Mouse (Mus musculus) embryonic fibroblast, embryonic 13.5 days (primary cell): Measurements from ENCODE around the gene Noct. TPM values are rescaled to one million over a fixed set of nuclear protein-coding genes. Genes with fewer than 3 reads are reported as not detected.
"Not testable (repeated sequence)": the region's sequence is repeated elsewhere in the genome, so short reads cannot be mapped to it uniquely, and the experiment has no call there.

Experiments
- H3K27ac ChIP-seq: 2 replicates; pipeline ENCODE4 v1.5.1; 2012; ENCODE audit warnings: low read length, control low read depth, inconsistent platforms; ENCODE audit not compliant: insufficient read depth
- H3K4me1 ChIP-seq: 2 replicates; pipeline ENCODE4 v1.6.1; 2011; ENCODE audit warnings: low read length; ENCODE audit not compliant: control insufficient read depth, insufficient read depth
- H3K4me3 ChIP-seq: 2 replicates; pipeline ENCODE4 v1.5.1; 2011; ENCODE audit warnings: mild to moderate bottlenecking, control low read depth, low read length; ENCODE audit not compliant: insufficient read depth
- CTCF ChIP-seq: IDR thresholded peaks from 2 replicates; pipeline ENCODE4 v1.5.1; 2011; ENCODE audit warnings: mild to moderate bottlenecking, control low read depth, low read length, moderate library complexity, borderline replicate concordance; ENCODE audit not compliant: insufficient read depth
- POLR2A ChIP-seq: IDR thresholded peaks from 2 replicates; pipeline ENCODE4 v1.6.1; 2011; ENCODE audit warnings: low read depth, mild to moderate bottlenecking, control low read depth, low read length, moderate library complexity
- polyA plus RNA-seq: library from polyadenylated mRNA; stranded (reverse); fragments of >200 nt; gene quantifications from 2 replicates; pipeline ENCODE4 v1.2.4, GENCODE M21; 2011; ENCODE audit warnings: low read depth; ENCODE audit not compliant: missing spikeins, insufficient read length

Gene Noct
- polyA plus RNA-seq, 1 experiment: 17.3 TPM

- Histone ChIP-seq H3K4me1 (peaks cover 3% of the 10 kb centered on the region; the same call in 1 of the 2 replicates), H3K4me3 (no peak overlapping the region), H3K27ac (no peak overlapping the region)
- TF ChIP-seq POLR2A (no peak), CTCF (no peak)
Observed at GRCm38 (mm10) chr3:51203906-51204305, 20.3 kb upstream of the Noct start.

DNA sequence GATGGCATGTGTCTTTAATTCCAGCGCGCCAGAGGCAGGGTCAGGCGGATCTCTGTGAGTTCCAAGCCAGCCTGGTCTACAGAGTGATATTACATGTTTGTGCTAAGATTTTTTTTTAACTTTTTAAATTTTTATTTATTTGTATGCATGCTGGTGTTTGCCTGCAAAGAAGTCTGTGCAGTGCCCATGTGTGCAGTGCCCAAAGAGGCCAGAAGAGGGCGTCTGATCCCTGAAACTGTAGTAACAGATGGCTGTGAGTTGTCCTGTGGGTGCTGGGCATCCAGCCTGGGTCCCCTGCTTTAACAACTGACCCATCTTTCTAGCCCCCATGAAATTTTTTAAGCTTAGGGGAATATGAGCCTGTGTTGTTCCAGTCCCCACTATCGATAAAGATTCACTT, 19.8 kb upstream of the Noct start:
- Histone ChIP-seq H3K27ac (no peak overlapping the region), H3K4me1 (0 out of 2 replicates have a peak, but pooled peaks cover 3% of the 10 kb centered on the region), H3K4me3 (no peak overlapping the region)
- TF ChIP-seq CTCF (no peak), POLR2A (no peak)

DNA sequence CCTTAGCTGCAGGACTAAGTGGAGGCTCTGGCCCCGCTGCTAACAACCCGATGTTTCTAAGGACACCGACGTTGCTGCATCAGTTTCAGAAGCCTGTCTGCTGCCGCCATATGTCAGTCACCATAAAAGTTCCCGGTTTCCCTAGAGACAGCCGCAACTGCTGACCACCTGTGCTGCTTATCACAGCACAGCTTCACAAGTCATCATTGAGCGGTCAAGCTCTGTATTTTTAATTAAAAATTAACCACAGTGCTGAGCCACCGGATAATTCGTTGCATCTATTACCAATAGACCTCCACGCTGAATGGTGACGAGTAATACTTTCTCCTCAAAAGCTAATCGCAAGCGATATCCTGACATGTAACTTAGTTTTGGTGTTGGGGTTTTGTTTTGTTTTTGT, 19.4 kb upstream of the Noct start:
- no peak for TF ChIP-seq CTCF
- H3K4me3 ChIP-seq: no peak overlapping the region

GRCm38 (mm10) chr3:51206521-51206920, 17.7 kb upstream of the Noct start:
- Histone ChIP-seq H3K4me3 (no peak overlapping the region), H3K4me1 (0 out of 2 replicates have a peak, but pooled peaks cover 3% of the 10 kb centered on the region), H3K27ac (no peak overlapping the region)
- no peak for TF ChIP-seq POLR2A
- no peak for TF ChIP-seq CTCF

More for the DNA sequence above, 19.4 kb upstream of the Noct start:
- Histone ChIP-seq H3K27ac (no peak overlapping the region), H3K4me1 (0 out of 2 replicates have a peak, but pooled peaks cover 3% of the 10 kb centered on the region)

DNA sequence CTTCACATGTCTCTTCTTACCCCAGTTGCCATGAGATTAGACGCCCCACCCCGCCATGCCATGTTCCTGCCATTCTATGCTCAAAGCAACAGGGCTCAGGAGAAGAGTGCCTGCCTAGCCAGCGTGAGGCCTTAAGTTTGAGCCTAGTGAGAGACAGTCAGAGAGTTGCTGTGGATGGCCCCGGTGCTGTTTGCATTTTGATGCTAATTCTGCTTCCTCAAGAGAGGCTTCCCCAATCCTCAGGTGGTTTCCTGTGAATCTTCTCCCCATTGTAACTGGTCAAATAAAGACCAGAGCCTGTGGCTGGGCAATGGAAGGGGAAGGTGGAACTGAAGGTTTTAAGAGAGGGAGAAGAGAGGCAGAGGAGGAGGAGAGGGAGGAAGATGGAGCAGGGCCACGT, 15.6 kb upstream of the Noct start:
- H3K4me3 ChIP-seq: no peak overlapping the region
- H3K4me1 ChIP-seq: no peaks in the 10 kb centered on the region
- H3K27ac ChIP-seq: no peak overlapping the region
- TF ChIP-seq POLR2A (no peak), CTCF (no peak)

DNA sequence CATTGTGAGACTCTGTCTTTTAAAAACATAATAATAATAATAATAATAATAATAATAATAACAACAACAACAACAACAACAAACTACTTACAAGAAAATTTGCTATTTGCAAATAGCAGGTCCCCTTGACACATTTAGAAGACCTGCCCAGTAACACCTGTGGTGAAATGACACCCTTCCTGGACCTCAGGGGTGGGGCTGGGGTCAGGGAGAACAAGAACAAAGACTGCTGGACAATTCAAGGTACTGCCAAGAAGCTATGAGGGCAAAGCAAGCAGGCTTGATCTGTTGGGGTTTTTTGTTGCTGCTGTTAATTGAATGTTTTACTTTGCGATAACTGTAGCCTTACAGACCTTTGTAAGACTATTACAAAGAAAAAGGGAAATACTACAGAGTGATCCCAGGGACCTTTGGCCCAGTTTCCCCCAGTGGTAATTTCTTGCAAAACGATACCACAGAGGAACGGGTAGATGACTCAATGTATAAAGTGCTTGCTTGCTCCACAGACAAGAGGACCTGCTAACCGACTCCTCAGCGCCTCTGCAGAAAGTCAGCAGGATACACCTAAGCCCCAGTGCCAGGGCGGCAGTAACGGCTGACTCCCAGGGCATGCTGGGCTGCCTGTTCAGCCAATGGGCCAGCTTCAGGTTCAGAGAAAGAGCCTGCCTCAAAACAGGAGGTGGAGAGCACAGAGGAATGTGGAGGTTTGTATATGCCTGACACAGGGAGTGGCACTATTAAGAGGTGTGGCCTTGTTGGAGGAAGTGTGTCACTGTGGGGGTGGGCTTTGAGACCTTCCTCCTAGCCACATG, 14.5 kb upstream of the Noct start:
- Histone ChIP-seq H3K27ac (no peak overlapping the region), H3K4me3 (no peak overlapping the region), H3K4me1 (no peaks in the 10 kb centered on the region)
- TF ChIP-seq CTCF (no peak), POLR2A (no peak)

DNA sequence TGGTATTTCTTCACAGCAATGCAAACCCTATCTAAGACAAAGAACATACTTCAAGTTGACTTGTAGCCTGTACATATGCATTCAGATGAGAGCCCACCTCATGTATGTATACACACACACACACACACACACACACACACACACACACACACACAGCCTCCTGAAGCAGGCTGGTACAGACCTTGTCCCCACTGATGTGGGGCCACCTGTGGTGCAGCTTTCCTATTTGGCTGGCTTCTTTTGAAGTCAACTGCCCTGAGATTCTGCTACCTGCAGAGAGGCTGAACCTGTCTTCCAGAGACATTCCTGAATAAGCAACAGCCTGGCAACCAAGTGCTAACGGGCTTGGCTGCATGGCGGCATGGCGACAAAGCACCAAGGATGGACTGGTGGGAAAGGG, 13.8 kb upstream of the Noct start:
- Histone ChIP-seq H3K4me1 (no peaks in the 10 kb centered on the region), H3K4me3 (no peak overlapping the region), H3K27ac (no peak overlapping the region)
- TF ChIP-seq POLR2A: no peak
- no peak for TF ChIP-seq CTCF

GRCm38 (mm10) chr3:51213111-51213510, 11.1 kb upstream of the Noct start:
- Histone ChIP-seq H3K4me1 (no peaks in the 10 kb centered on the region), H3K27ac (no peak overlapping the region), H3K4me3 (no peak overlapping the region)
- TF ChIP-seq POLR2A: no peak
- no peak for TF ChIP-seq CTCF

DNA sequence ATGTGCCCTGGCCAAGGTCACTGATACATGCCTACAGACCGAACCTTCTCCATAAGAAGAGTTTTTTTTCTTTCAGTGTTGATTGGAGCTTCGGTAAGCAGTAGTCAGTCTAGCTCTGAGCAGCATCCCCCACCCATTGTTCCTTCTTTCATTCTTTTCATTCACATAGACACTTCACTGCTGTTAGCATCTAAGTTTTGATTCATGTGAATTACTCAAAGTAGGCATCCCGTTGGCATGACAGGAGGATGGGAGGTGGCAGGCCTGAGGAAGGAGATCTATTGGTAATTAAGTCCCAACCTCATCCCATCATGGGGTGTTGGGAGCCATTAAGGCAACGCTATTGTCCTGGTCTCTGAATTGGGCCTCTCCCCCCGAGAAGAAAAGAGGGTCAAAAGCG, 8.6 kb upstream of the Noct start:
- Histone ChIP-seq H3K4me3 (no peak overlapping the region), H3K27ac (no peak overlapping the region), H3K4me1 (peaks cover 4% of the 10 kb centered on the region; the same call in 1 of the 2 replicates)
- TF ChIP-seq CTCF: no peak
- TF ChIP-seq POLR2A: no peak

DNA sequence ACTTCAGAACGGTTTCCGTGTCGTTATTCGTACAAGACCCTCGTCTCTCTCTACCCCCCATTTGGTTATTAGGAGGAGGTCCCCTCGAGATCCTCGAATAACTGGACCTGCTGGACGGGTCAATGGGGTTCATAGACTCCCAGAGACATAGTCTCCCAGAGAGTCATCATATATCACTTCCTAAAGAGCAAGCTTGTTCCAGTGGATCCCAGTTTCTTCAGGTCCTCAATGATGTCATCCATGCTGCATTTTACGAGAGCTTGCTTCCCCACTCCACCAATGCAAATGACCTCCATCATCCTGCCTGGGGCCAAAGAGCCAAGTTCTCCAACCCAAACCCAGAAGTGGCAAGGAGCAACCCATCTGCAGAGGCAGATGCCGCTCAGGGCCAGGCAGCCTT, 7.9 kb upstream of the Noct start:
- H3K4me1 ChIP-seq, H3K27ac ChIP-seq, H3K4me3 ChIP-seq: not testable (repeated sequence)

DNA sequence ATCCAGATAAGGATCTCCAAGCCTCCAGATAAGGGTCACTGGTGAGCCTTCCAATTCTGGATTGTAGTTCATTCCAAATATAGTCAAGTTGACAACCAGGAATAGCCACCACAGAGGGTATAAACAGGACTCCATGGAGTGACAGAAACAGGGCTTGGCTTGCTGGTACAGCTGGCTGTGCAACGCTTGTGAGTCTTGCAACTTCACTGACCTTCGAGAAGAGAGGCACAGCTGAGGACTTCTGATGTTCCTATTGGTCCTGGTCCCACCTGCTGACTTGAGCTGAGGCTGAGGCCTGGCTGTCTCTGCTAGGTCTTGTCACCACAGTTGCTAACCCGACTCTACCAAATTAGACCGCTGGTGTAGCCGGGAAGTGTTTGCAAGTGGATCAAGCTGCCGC, 5.9 kb upstream of the Noct start:
- not testable (repeated sequence) for H3K4me3 ChIP-seq, H3K27ac ChIP-seq
- peaks cover 11% of the 10 kb centered on the region for H3K4me1 ChIP-seq
